Mouse (Mus musculus) cerebellum, postnatal 4 days (tissue): Measurements from ENCODE around the gene Rhox8.
A peak's percentile ranks its signal among the peaks of the same experiment; 100 is the strongest.
"Not testable (repeated sequence)": the region's sequence is repeated elsewhere in the genome, so short reads cannot be mapped to it uniquely, and the experiment has no call there.

Experiments
- DNase-seq, 2 experiments: peaks; one replicate each; pipeline ENCODE4 v3.0.0; 2022; ENCODE audit warnings: low spot score in 2 of 2, mixed read lengths in 1 of 2

The Rhox8 gene

DNA sequence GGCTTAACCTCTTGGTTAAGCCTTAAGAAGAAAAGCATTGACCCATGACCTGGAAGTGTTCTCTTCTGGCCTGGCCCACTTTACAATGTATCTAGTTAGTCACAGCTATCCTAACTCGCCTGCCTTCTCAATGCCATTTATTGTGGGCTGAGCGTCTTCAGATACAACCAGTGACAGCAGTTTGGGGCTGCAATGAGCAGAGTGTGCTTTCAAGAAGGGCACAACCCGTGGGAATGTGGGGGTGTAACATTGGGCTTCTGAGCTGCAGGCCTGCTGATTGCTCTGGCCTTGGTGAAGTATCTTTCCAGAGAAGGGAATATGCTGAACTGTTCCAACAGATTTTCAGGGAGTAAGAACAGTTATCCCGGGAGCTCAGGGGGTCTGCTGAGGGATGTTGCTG lies at the start of gene Rhox8:
Gene Rhox8, minus strand, starts transcription at position 101 of the 400 bp plus-strand sequence.
- no peak for DNase-seq

DNA sequence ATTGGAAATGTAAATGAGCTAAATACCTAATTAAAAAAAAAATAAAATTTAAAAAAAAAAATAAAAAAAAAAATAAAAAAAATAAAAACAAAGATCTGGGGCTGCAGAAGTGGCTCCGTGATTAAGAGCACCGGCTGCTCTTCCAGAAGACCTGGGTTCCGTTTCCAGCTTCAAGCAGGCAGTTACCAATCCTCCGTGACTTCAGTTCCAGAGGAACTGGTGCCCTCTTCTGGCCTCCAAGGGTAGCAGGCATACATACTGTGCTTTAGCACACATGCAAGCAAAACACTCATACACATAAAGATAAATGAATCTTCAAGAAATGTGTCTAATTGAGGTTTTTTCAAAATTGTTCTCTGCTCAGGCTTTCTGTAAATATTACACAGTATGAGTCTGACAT lies 37.6 kb upstream of the Rhox8 start:
- DNase-seq = no peak

DNA sequence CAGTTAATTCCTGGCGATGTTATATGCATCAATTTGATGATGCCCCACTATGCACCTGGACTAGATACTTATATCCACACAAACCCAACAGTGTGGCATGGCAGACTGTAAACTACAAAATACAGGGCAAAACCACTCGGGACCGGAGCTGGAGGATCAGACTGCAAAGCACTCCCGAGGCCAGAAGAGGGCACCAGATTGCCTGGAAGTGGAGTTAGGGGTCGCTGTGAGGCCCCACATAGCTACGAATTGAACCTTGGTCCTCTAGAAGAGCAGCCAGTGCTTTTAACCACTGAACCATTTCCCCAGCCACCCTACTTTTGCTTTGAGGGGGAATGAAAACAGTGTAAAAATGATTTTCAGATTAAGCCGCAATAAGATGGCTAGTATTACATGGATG lies 29.8 kb upstream of the Rhox8 start:
- DNase-seq = peak in 1 of 2 experiments; percentile 3

DNA sequence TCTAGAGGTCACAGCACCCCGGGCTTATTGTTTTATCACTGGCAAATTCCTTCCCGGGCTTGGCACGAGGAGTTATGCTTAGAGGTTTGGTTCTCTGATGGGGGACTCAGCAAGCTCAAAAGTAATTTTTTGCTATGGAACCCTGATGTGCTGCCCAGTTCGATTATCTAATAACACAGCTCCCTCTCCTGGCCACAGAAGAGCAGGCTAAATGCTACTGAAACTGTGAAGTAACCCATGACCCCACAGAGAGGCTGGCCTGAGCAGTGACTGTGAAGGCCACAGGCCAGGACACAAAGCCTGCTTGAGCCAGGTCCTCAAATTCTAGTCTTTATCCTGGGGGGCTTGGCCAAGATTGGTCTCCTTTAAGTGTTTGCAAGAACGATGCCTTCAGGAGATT lies 25.0 kb upstream of the Rhox8 start:
- no peak for DNase-seq

DNA sequence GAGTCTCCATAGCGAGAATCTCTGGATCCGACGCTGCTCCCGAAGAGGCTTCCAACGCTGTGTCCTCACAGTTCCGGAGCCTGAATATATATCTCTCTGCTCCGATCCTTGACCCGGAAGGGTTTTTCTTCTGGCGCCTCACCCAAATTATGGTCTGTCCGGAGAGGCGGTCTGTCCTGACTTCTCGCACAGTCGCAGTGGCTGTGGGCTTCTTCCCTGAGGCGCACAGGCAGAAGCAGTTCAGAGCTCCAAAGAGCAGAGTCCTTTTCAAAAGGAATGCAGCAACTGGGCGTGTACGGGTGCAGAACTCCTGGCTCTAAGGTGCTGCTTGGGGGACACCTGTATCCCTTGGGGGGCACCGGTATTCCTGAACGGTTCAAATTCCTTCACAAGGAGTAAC lies 22.9 kb upstream of the Rhox8 start, which contains the start of gene Rhox9:
Gene Rhox9, minus strand, starts transcription at position 101 of the 400 bp plus-strand sequence.
- not testable (repeated sequence) for DNase-seq

DNA sequence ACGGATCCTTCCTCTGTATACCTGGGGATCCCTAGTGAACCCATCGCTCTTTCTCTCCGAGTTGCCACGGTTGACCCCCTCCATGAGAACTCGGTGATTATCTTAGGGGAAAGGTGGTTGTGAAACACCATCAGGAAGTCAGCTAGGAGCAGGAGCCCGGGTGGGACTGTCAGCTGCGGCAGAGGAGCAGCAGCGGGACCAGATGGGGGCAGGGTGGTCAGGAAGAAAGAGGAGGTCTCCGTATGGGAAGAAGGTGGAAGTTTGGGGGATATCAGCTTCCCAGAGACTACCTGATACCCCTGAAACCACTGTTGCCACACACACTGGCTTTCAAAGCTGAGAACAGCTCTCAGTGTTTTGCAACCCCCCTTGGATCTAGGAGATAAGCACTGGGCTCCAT lies 18.4 kb upstream of the Rhox8 start, which contains the start of gene Rhox7b:
Gene Rhox7b, minus strand, starts transcription at position 101 of the 400 bp plus-strand sequence.
- not testable (repeated sequence) for DNase-seq

DNA sequence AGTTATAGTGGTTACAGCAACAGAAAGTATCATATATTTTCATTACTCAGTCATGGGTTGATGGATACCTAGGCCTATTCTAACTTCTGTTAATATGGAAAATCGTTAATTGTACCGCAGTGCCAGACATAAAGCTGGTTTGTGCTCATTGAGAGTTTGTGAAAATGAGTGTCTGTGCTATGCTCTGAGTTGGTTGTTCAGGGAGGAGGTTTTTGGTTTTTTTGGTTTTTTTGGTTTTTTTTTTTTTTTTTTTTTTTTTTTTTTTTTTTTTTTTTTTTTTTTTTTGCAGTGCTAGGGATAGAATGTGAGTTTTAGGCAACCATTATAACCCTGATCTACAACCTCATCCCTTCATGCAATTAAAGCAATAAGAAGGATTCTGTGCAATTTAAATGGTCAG lies 7.1 kb downstream of the Rhox8 start:
- no peak for DNase-seq

DNA sequence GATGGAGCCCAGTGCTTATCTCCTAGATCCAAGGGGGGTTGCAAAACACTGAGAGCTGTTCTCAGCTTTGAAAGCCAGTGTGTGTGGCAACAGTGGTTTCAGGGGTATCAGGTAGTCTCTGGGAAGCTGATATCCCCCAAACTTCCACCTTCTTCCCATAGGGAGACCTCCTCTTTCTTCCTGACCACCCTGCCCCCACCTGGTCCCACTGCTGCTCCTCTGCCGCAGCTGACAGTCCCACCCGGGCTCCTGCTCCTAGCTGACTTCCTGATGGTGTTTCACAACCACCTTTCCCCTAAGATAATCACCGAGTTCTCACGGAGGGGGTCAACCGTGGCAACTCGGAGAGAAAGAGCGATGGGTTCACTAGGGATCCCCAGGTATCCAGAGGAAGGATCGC lies 47.4 kb downstream of the Rhox8 start, which contains the start of gene Rhox7a:
Gene Rhox7a, plus strand, starts transcription at position 301 of the 400 bp plus-strand sequence.
- not testable (repeated sequence) for DNase-seq

DNA sequence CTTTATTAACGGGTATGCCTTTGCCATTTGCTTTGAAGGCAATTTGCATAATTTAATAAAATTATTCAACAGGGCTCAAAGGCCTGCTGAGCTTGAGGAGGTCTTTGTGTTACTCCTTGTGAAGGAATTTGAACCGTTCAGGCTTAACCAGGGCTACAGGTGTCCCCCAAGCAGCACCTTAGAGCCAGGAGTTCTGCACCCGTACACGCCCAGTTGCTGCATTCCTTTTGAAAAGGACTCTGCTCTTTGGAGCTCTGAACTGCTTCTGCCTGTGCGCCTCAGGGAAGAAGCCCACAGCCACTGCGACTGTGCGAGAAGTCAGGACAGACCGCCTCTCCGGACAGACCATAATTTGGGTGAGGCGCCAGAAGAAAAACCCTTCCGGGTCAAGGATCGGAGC lies 52.1 kb downstream of the Rhox8 start, which contains the start of gene Rhox6:
Gene Rhox6, plus strand, starts transcription at position 301 of the 400 bp plus-strand sequence.
- DNase-seq = not testable (repeated sequence)
